Mouse (Mus musculus) forebrain, postnatal 0 days (tissue): ENCODE data around the gene Abhd2. TPM values are rescaled to one million over a fixed set of nuclear protein-coding genes. Genes with fewer than 3 reads are reported as not detected.
A peak's percentile ranks its signal among the peaks of the same experiment; 100 is the strongest.

ENCODE experiments used
- ATAC-seq: fragments of 200-750 bp; cut with Nextera tagmentation; 2 replicates; pipeline ENCODE4 v1.8.0; 2017; ENCODE audit warnings: mild to moderate bottlenecking, moderate library complexity
- DNase-seq: peaks from one replicate; pipeline ENCODE4 v3.0.0-alpha.2; 2015
- H3K27ac ChIP-seq: fragments of 300-500 bp; sonication (generic); 2 replicates; pipeline ENCODE4 v1.5.1; 2014; ENCODE audit warnings: low read depth, mild to moderate bottlenecking, antibody characterized with exemption, low read length, moderate library complexity, mixed read lengths
- H3K27me3 ChIP-seq: fragments of 300-500 bp; sonication (generic); 2 replicates; pipeline ENCODE4 v1.6.1; 2014; ENCODE audit warnings: mild to moderate bottlenecking, low read length, mixed read lengths; ENCODE audit not compliant: insufficient read depth
- H3K36me3 ChIP-seq: fragments of 300-500 bp; sonication (generic); 2 replicates; pipeline ENCODE4 v1.6.1; 2014; ENCODE audit warnings: mild to moderate bottlenecking, moderate library complexity; ENCODE audit not compliant: insufficient read depth
- H3K4me1 ChIP-seq: fragments of 300-500 bp; sonication (generic); 2 replicates; pipeline ENCODE4 v1.6.1; 2014; ENCODE audit warnings: antibody characterized with exemption; ENCODE audit not compliant: insufficient read depth
- H3K4me2 ChIP-seq: fragments of 300-500 bp; sonication (generic); 2 replicates; pipeline ENCODE4 v1.6.1; 2014; ENCODE audit warnings: low read depth, mild to moderate bottlenecking, moderate library complexity
- H3K4me3 ChIP-seq: fragments of 300-500 bp; sonication (generic); 2 replicates; pipeline ENCODE4 v1.5.1; 2014; ENCODE audit warnings: low read depth, low read length, mixed read lengths
- H3K9ac ChIP-seq: fragments of 300-500 bp; sonication (generic); 2 replicates; pipeline ENCODE4 v1.6.1; 2014; ENCODE audit warnings: mild to moderate bottlenecking
- H3K9me3 ChIP-seq: fragments of 300-500 bp; sonication (generic); 2 replicates; pipeline ENCODE4 v1.6.1; 2016; ENCODE audit warnings: low read length
- CTCF ChIP-seq: sonication (generic); IDR thresholded peaks from 2 replicates; pipeline ENCODE4 v1.5.1; 2016; ENCODE audit warnings: antibody characterized with exemption, control low read depth, low read depth
- WGBS: fragments of 180-500 bp; shearing (Covaris S2); extraction: QIAGEN DNeasy Blood & Tissue Kit; methylation state at CpG from one replicate; pipeline ENCODE4 v1.1.7; 2014; 5-methylcytosine and 5-hydroxymethylcytosine counted together
- polyA plus RNA-seq: library from polyadenylated mRNA; unstranded; fragments of >200 nt; fragmentation: Nextera tagmentation; extraction: Ambion mirVana; gene quantifications from 2 replicates; pipeline ENCODE4 v1.2.1, GENCODE M21; 2015
- total RNA-seq: library from RNA; depleted of rRNA; stranded (reverse); fragments of >200 nt; gene quantifications from 2 replicates; pipeline ENCODE4 v1.2.3, GENCODE M21; 2014

Abhd2 gene
- total and polyA plus RNA-seq, 2 experiments from 2014 or later: 26.0 to 88.0 TPM

- Histone ChIP-seq H3K36me3 (peaks cover 51% of the 10 kb centered on the region), H3K4me3 (no peak overlapping the region), H3K9me3 (no peaks in the 10 kb centered on the region), H3K4me2 (no peak overlapping the region), H3K27me3 (no peaks in the 10 kb centered on the region), H3K27ac (peak overlapping the region; percentile 77), H3K9ac (no peak overlapping the region), H3K4me1 (no peaks in the 10 kb centered on the region)
- DNase-seq: peak; percentile 65
- 43% methylated on average over 8 of the region's 8 CpGs for WGBS
- TF ChIP-seq CTCF: no peak
- peak; percentile 61 for ATAC-seq
Observed at GRCm38 (mm10) chr7:79363370-79364043, 90.5 kb downstream of the Abhd2 start.

- no peaks in the 10 kb centered on the region for H3K4me1 ChIP-seq
- H3K36me3 ChIP-seq: 0 out of 2 replicates have a peak, but pooled peaks cover 8% of the 10 kb centered on the region
- no peaks in the 10 kb centered on the region for H3K27me3 ChIP-seq
- ATAC-seq (no peak), DNase-seq (no peak)
- H3K27ac ChIP-seq: no peak overlapping the region
- H3K4me2 ChIP-seq: no peak overlapping the region
- no peaks in the 10 kb centered on the region for H3K9me3 ChIP-seq
- H3K9ac ChIP-seq: no peak overlapping the region
- no peak for TF ChIP-seq CTCF
- WGBS: 86% methylated on average over 5 of the region's 5 CpGs
- no peak overlapping the region for H3K4me3 ChIP-seq
Observed at GRCm38 (mm10) chr7:79368664-79369063, 95.7 kb downstream of the Abhd2 start.

GRCm38 (mm10) chr7:79369416-79369815, 96.4 kb downstream of the Abhd2 start:
- ATAC-seq (no peak), DNase-seq (no peak)
- WGBS: 52% methylated on average over 4 of the region's 4 CpGs

GRCm38 (mm10) chr7:79371321-79371879, 98.4 kb downstream of the Abhd2 start:
- WGBS: 50% methylated on average over 10 of the region's 10 CpGs
- Histone ChIP-seq H3K27ac (no peak overlapping the region), H3K9ac (no peak overlapping the region), H3K36me3 (no peaks in the 10 kb centered on the region), H3K4me3 (no peak overlapping the region), H3K27me3 (no peaks in the 10 kb centered on the region), H3K9me3 (no peaks in the 10 kb centered on the region), H3K4me1 (no peaks in the 10 kb centered on the region), H3K4me2 (no peak overlapping the region)
- peak; percentile 91 for TF ChIP-seq CTCF
- DNase-seq: peak; percentile 74
- ATAC-seq: peak; percentile 73

More at GRCm38 (mm10) chr7:79369416-79369815, 96.4 kb downstream of the Abhd2 start:
- H3K4me1 ChIP-seq: no peaks in the 10 kb centered on the region
- H3K9ac ChIP-seq: no peak overlapping the region
- H3K4me3 ChIP-seq: no peak overlapping the region
- H3K27ac ChIP-seq: no peak overlapping the region
- no peak overlapping the region for H3K4me2 ChIP-seq
- H3K9me3 ChIP-seq: no peaks in the 10 kb centered on the region
- 0 out of 2 replicates have a peak, but pooled peaks cover 8% of the 10 kb centered on the region for H3K36me3 ChIP-seq
- TF ChIP-seq CTCF: no peak
- no peaks in the 10 kb centered on the region for H3K27me3 ChIP-seq

- H3K36me3 ChIP-seq: no peaks in the 10 kb centered on the region
- no peaks in the 10 kb centered on the region for H3K9me3 ChIP-seq
- ATAC-seq (no peak), DNase-seq (no peak)
- no peaks in the 10 kb centered on the region for H3K4me1 ChIP-seq
- H3K4me2 ChIP-seq: no peak overlapping the region
- no peak overlapping the region for H3K9ac ChIP-seq
- no peak for TF ChIP-seq CTCF
- no peak overlapping the region for H3K4me3 ChIP-seq
- no peak overlapping the region for H3K27ac ChIP-seq
- H3K27me3 ChIP-seq: no peaks in the 10 kb centered on the region
Observed at GRCm38 (mm10) chr7:79374017-79374416, 101.0 kb downstream of the Abhd2 start.

- Histone ChIP-seq H3K9me3 (no peaks in the 10 kb centered on the region), H3K27me3 (no peaks in the 10 kb centered on the region), H3K4me2 (no peak overlapping the region), H3K36me3 (no peaks in the 10 kb centered on the region), H3K27ac (no peak overlapping the region), H3K4me3 (no peak overlapping the region), H3K4me1 (no peaks in the 10 kb centered on the region), H3K9ac (no peak overlapping the region)
- TF ChIP-seq CTCF: no peak
- DNase-seq: no peak
- 75% methylated on average over 5 of the region's 5 CpGs for WGBS
- ATAC-seq: no peak
Observed at GRCm38 (mm10) chr7:79375594-79375993, 102.6 kb downstream of the Abhd2 start.

- no peak for ATAC-seq
Observed at GRCm38 (mm10) chr7:79376516-79377275, 103.7 kb downstream of the Abhd2 start.

More at GRCm38 (mm10) chr7:79376516-79377275, 103.7 kb downstream of the Abhd2 start:
- DNase-seq: no peak
- 87% methylated on average over 10 of the region's 10 CpGs for WGBS
- H3K4me3 ChIP-seq: no peak overlapping the region
- no peaks in the 10 kb centered on the region for H3K4me1 ChIP-seq
- TF ChIP-seq CTCF: no peak
- H3K4me2 ChIP-seq: no peak overlapping the region
- no peak overlapping the region for H3K9ac ChIP-seq
- H3K27ac ChIP-seq: no peak overlapping the region
- no peaks in the 10 kb centered on the region for H3K9me3 ChIP-seq
- H3K27me3 ChIP-seq: no peaks in the 10 kb centered on the region
- H3K36me3 ChIP-seq: no peaks in the 10 kb centered on the region
